Mouse (Mus musculus) layer of hippocampus, adult 18-20 months (tissue): ENCODE data around the gene Itsn1. TPM values are rescaled to one million over a fixed set of nuclear protein-coding genes. Genes with fewer than 3 reads are reported as not detected.

Experiments
- DNase-seq, 2 experiments: peaks; one replicate each; pipeline ENCODE4 v3.0.0; 2022; ENCODE audit warnings: low spot score in 2 of 2
- total RNA-seq, 2 experiments: library from RNA; stranded (reverse); gene quantifications; 2 replicates each; pipeline ENCODE4 v1.2.3; 2021

Gene Itsn1
- total RNA-seq, 2 experiments from 2014 or later, result 151 to 158 TPM

DNA sequence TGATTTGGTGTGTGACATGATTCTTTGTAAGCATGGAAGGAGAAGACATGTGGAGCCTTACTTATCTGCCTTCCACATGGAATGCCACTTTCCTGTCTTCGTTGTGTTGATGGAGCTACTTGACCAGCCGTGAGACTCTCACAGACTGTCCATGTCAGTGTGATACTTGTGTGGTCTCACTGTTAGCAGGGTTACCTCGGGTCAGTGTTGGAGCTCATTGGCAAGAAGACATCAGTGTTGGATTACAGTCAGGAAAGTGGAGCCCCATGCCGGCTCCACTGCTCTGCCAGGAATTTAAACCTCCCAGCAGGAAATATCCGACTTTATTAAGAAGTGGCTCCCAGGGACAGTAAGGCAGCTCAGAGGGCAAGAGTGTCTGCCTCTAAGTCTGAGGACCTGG, 75.8 kb downstream of the Itsn1 start:
- DNase-seq, result no peak

- no peak for DNase-seq
Measured at GRCm38 (mm10) chr16:91810235-91810634, 81.2 kb downstream of the Itsn1 start.

DNA sequence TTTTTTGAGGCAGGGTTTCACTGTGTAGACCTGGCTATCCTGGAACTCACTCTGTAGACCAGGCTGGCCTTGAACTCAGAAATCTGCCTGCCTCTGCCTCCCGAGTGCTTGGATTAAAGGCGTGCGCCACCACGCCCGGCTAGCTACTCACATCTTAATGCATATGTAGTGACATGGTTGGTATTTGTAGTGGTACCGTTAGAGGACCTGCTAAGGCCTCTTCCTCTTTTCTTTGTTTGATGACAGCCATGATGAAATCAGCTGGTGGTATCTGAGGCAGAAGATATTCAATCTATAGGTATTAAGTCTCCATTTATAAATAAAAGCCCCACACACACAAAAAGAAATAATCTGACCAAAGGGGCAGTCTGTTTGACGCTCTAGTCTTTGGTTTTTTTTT, 82.3 kb downstream of the Itsn1 start:
- no peak for DNase-seq

GRCm38 (mm10) chr16:91811876-91812275, 82.8 kb downstream of the Itsn1 start:
- no peak for DNase-seq

- no peak for DNase-seq
Measured at GRCm38 (mm10) chr16:91813543-91813942, 84.5 kb downstream of the Itsn1 start.

DNA sequence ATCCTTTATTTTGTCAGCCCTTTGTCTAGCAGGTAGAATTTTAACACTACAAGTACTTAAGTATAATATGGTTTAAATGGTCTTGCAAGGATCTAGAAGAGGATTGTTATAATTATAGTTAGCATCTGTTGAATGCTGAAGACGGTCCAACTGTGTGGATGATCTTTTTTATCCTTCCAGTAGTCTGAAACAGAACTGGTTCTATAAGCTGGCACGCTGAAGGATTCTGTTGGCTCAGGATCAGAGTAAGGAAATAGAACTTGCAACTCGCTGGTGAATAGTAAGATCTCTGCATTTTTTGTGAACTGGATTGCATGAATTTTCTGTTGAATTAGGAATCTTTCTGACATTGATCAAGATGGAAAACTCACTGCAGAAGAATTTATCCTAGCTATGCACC, 86.0 kb downstream of the Itsn1 start:
- DNase-seq, result peak in 1 of 2 experiments; percentile 22

- DNase-seq, result no peak
Measured at GRCm38 (mm10) chr16:91820299-91820698, 91.2 kb downstream of the Itsn1 start.

DNA sequence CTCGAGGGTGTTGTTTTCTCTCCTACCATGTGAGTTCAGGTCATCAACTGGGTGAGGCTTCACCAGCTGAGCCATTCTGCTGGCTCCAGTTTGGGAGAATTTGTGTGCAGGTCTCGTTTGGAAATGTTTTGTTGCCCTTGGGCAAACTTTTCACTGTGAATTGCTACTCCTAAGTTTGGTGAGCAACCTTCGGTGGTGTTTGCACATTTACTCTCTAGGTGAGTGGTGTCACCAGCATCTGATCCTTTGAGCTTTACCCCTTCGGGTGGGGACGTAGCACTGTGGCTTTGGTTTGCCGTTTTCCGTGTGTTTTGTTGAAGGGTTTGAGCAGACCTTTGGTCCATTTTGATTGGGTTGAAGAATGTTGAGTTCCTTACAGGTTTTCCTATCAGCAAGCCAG, 93.2 kb downstream of the Itsn1 start:
- DNase-seq, result no peak

- DNase-seq, result no peak
Measured at GRCm38 (mm10) chr16:91822759-91823158, 93.7 kb downstream of the Itsn1 start.

- no peak for DNase-seq
Measured at GRCm38 (mm10) chr16:91825774-91826325, 96.8 kb downstream of the Itsn1 start.

DNA sequence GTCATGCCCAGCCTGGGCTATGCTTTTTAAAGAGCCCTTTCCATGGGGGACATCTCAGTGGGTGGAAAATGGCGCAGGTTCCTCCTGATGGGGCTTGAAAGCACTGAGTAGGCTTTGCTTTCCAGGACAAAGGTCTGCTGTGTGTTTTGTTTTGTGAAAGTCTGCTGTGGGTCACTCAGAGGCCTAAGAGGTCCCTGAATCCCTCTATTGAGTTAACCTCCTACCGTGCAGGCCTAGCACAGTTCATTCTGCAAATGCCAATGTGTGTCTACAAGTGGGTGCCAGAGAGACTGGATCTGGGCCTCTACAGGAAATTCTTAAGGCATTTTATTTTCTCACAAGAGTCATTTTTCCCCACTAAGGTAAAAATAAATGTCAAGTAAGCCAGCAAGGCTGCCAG, 97.8 kb downstream of the Itsn1 start:
- DNase-seq, result no peak

- no peak for DNase-seq
Measured at GRCm38 (mm10) chr16:91827456-91827855, 98.4 kb downstream of the Itsn1 start.

DNA sequence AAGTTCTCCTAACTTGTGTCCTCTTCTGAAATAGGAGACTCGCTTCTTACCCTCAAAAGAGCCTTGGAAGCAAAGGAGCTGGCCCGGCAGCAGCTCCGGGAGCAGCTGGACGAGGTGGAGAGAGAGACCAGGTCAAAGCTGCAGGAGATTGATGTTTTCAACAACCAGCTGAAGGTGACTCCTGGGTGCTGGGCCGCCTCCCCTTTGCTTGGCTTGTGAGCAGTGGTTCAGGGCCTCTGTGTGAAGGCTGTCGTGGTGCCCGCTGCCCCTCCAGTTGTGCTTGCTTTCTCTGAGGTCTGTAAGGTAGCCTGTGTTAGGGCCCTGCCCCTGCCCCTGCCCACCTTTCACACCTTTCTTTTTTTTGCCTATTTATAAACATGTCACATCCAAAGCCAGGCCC, 99.1 kb downstream of the Itsn1 start:
- DNase-seq, result no peak

- no peak for DNase-seq
Measured at GRCm38 (mm10) chr16:91828603-91829002, 99.5 kb downstream of the Itsn1 start.

DNA sequence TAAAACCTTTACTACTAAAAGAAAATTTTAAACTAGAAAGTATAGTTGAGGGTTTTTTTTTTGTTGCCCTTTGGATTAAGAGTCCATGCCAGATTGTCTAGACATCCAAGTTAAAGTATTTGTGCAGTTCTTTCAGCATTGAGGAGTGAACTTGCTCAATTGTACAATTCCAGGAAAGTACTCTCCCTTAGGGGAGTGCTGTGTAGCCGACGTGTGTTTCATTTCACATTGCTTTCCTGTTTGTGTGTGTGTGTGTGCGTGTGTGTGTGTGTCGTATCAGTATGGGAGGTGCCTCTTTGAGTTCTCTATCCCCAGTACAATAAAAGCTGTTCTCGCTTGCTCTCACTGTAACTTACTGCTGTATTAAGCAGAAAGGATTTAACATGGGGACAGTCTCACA, 100.0 kb downstream of the Itsn1 start:
- DNase-seq, result no peak

GRCm38 (mm10) chr16:91830260-91830659, 101.2 kb downstream of the Itsn1 start:
- no peak for DNase-seq

- DNase-seq, result no peak
Measured at GRCm38 (mm10) chr16:91833121-91833520, 104.0 kb downstream of the Itsn1 start.

DNA sequence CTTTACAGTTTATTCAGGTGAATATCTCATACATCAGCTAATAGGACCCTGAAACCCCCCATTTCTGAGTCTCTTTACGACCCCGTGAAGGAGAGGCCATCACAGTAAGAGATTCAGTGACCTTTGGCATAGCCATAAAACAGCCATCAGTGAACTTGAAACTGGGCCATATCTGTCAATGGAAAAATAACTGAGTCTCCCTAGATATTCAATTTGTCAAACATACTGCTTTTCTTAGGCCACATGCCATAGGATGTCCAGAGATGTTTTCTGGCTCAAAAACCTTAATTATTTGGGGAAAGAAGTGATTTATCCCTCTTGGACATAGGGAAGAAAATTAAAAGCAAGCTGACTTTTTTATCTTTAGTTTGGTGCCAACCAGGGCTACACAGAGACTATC, 104.5 kb downstream of the Itsn1 start:
- DNase-seq, result no peak

GRCm38 (mm10) chr16:91833981-91834380, 104.9 kb downstream of the Itsn1 start:
- no peak for DNase-seq

- DNase-seq, result no peak
Measured at GRCm38 (mm10) chr16:91835790-91836189, 106.7 kb downstream of the Itsn1 start.

DNA sequence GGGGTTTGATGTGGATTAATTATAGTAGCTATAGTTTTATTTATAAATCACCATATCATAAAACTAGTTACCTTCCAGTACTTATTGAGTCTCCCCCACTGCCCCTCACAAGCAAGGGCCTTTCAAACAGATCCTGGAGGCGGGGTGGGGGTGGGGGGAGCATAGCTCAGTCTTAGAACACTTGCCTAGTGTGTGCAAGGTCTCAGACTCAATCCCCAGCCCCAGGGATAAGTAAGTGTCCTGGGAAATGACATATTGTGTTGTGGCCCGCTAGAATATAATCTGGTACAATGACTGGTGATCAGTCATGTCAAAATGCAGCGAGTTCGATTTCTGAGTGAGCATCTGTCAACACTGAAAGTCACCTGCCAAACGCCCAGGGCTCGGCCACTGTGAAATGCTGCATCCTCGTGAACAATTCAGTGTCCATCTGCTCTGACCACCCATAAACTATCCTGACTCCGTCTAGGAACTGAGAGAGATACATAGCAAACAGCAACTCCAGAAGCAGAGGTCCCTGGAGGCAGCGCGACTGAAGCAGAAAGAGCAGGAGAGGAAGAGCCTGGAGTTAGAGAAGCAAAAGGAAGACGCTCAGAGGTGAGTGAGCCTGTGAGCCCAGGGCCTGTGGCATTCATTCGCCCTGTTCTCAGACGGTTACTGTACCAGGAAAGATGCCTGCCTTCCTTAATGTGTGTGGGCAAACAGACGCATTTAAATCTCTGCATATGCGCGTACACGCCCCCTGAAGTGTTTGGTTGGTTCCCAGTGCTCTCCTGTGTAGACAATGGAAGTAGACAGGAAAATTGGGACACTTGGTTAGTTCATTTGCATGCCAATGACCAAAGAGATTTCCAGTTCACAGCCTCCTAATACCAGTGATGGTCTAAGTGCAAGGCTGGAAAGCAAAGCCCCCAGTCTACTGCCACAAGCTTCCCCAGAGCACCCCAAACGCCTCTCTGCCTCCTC, 107.8 kb downstream of the Itsn1 start:
- peak in 1 of 2 experiments; percentile 40 for DNase-seq

DNA sequence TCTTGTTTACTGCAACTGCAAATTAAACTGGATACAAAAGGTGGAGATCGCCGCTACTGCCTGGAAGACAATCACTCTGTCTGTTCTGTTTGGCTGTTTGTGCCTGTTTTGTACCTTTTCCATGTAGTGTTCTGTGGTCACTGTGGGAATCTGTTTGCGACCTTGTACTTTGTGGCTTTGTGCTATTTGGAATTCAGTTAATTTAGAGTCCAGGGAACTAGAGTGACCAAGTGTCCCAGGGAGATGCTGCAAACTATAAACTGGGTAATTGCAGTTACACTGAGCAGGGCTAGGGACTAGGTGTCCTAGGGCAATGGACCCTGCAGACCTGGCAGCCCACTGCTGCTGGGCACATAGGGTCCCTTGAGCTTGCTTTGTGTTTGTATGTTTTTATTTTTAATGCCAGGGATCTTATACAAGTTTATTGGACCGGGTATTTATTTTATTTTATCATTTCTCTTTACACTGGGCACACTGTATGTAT, 108.5 kb downstream of the Itsn1 start:
- no peak for DNase-seq

DNA sequence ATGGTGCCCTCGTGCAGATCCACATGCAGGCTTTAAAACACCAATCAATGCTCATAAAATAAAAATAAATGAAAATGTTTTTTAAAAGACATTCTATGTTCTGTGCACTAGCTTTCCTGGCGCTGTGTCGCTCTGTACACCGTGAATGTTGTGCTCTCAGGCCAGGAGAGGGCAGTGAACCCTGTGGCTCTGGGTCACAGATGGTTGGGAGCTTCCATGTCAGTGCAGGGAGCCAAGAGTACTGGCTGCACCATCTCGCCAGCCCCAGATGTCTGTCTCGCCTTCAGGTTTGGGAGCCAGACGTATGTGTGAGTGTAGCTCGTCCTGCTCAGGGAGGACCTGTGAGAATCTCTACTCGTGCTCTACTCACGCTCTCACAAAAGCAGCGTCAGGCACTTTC, 109.7 kb downstream of the Itsn1 start:
- DNase-seq, result no peak
